Mouse (Mus musculus) urinary bladder, postnatal 14 days (tissue): ENCODE measurements around the gene Kcnk5.

Experiments
- DNase-seq: peaks from one replicate; pipeline ENCODE4 v3.0.0; 2021; ENCODE audit warnings: low spot score

Kcnk5 gene

DNA sequence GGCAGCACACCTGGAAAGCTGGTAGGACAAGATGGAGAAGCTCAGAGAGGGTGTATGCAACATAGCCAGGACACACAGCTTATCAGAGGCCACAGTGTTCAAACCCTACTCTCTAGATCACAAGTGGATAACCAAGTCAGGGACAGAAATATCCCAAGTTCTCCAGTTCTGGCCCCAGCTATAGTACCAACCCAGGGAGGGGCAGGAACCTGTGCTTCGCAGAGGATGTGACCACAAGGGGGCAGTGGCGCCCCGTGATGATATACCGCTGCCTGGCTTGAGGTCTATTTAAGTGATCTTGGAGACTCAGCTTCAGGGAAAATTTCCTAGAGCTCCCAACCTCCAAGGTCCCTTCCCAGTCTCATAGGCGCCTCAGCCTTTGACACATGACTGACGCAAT, 67.6 kb downstream of the Kcnk5 start:
- peak; percentile 91 for DNase-seq

DNA sequence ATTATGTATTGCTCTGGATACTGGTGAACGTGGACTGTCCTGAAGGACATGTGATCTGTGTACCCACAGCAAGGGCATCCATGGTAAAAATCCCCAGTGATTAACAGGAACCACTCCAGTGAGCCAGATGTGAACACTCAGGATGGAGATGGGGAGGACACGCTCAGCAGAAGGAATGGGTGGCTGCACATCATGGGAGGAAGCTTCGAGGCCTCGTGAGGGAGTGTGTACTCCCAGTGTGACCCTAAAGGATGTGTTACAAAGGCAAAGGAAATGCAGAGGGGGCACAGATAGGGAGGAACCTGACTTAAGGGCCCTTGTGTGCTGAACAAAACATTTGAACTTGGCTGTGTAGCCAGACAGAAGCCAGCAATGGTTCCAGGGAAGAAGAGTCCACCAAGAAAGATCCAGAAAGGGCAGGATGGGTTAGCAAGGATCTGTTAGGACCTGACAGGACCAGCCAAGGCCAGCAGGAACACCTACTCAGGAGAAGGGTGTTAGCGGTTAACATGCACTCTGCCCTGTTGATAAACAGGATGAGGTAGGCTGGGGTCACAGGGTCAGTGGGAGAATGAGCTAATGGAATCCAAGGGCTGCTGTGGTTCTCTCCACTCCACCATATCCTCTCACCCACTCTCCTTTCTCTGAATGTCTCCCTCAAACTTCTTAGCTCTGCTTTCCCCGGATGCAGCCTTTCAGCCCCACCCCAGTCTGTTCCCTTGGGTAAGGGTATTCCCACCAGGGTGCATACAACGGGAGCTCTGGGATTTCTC, 68.2 kb downstream of the Kcnk5 start:
- DNase-seq: no peak

DNA sequence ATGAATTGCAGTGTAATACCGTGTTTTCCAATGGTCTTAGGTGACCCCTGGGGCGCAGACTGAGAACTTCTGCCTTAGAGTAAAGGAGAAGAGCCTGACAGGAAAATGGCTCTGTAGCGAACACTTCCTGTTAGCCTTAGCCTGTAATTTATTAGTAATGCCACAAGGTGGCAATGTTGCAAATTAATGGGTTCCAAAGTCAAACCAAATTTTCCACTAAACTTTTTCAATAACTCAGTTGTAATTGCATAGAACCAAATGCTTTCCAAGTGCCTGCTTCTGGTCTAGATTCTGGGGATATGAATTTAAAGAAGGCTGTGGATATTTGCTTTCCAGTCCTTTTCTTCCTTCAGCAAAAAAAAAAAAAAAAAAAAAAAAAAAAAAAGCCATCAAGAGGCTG, 69.4 kb downstream of the Kcnk5 start:
- DNase-seq: no peak

DNA sequence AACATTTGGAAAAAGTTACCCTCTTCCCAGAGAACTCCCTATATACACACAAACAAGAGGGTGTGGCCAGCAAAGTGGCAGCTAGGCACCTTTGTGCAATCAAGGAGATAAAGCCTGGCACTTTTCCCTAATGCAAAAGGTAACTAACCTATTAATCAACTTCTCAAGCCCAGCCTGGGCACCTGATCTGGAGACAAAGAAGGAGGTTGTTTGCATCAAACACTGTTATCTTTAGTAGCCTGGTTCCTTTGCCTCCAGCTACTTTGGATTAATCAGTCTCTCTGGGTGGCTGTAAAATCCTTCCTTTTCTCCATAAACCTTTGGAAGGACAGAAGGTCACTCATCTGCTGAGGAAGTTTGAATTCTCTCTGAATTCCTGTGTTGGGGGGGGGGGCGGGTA, 70.7 kb downstream of the Kcnk5 start:
- DNase-seq: no peak

DNA sequence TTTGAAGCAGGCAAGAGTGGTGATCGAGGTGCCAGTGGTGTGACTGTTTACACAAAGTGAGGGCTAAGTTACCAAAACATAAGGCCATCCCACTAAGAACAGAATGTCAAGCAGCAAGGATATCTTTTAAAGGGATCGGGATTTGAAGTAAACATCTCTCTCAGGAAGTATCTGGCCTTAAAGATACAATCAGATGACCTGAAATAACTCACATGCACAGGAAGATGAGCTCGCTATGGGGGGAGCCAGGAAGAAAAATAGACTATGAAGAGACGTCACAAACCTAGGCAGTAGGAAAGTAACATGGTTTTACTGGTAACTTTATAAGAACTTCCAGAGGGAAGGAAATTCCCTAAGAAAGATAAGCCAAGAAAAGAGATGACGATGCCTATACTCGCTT, 75.3 kb downstream of the Kcnk5 start:
- no peak for DNase-seq

DNA sequence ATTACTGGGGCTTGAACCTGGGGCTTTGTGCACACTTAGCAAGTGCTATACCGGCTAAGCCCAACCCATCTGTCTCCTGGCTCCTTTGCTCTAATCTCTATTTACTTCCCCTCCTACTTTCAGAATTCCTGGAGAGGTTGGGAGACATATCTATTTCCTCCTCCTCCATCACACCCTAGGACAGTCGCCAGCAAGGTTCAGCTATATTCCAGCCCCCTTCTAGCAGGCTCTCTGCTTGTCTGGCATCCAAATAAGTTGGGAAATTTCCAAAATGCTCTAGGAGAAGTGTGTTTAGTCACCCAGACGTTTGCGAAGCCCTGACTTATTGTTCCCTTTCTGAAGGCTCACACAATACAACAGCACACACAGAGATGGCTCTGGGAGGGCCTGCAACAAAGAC, 78.4 kb downstream of the Kcnk5 start:
- no peak for DNase-seq

DNA sequence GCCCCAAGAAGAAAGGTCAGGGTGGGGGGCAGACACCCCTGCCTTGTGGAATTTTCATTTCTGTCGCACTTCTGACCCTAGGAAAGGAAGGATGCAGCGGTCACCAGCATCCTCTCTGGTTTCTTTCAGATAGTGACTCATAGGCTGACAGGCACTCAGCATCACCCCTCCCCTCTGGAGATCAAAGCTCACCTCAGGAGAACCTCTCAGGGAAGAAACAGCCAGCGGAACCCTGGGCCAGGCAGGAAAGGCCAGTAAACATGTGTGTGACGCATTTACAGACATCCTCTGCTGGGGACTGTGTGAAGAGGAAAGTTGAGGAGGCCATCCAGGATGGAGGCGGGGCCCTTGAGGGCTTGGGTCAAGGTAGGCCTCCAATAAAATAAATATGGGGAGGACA, 83.5 kb downstream of the Kcnk5 start:
- DNase-seq: no peak

DNA sequence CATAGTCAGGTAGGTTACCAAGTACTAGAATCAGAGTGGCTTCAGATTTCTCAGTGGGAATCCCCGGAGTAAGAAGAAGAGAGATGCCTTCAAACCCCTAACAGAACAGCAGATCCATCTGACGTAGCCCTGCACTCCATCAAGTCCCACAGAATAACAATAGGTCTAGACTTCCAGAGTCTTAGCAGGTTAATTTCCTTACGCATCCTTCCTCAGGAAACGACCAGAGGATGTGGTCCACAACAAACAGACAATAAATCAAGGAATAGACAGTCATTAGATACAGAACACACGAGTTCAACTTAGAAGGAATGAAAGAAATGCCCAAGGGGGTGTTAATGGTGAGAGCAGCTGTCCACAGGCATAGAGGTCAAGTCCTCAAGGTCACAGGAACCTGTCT, 86.7 kb downstream of the Kcnk5 start:
- DNase-seq: no peak

DNA sequence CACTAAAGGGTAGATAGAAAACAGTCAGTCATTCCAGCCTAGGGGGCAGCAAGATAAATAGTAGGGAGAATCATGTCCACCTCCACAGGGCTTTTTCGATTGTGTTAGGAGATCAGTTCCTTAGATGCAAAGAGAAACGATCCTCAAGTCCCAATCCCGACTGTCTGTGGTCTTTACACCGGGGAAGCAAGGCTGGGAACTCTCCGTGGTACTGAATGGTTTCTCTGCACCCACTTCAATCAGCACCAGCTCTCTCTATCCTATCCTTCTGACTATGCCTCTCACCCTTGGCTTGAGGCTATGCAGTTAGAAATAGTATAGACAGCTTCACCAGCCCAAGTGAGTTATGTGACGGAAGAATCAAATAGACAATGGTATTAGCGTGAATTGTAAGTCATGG, 88.1 kb downstream of the Kcnk5 start:
- peak; percentile 53 for DNase-seq
